Mouse (Mus musculus) lung, adult 2 months (tissue): ENCODE measurements at regions not wholly inside any gene's neighbourhood (a gene's known extent, or its start where the extent isn't known, plus 50 kb on each side); places are given as distances from the start of the nearest gene placed in this dataset.

Source experiments
- CTCF ChIP-seq: fragments of 200-500 bp; IDR thresholded peaks from 2 replicates; pipeline ENCODE4 v1.5.1; 2011; ENCODE audit warnings: mild to moderate bottlenecking, low read length, control low read depth; ENCODE audit not compliant: insufficient read depth
- POLR2A ChIP-seq: fragments of 200-500 bp; IDR thresholded peaks from 2 replicates; pipeline ENCODE4 v1.6.1; 2011; ENCODE audit warnings: low read depth, mild to moderate bottlenecking, control low read depth, low read length, borderline replicate concordance; ENCODE audit errors: extremely low read depth

GRCm38 (mm10) chr4:72511220-72511619, 310.5 kb upstream of the Tle1 start:
- TF ChIP-seq POLR2A (no peak), CTCF (no peak)
